Mouse (Mus musculus): ENCODE results near the gene Zfp869.
"Not testable (repeated sequence)": the region's sequence is repeated elsewhere in the genome, so short reads cannot be mapped to it uniquely, and the experiment has no call there.

Zfp869 gene

GRCm38 (mm10) chr8:69710624-69711023 is at the start of gene Zfp869:
Gene Zfp869 (minus strand): TSS chr8:69710724.
- DNase-seq (ENCODE audit: low read depth, low spot score) = not testable (repeated sequence)

GRCm38 (mm10) chr8:69758316-69758715 is 47.8 kb upstream of the Zfp869 start:
- DNase-seq (ENCODE audit: low read depth, low spot score) = no peak

DNA sequence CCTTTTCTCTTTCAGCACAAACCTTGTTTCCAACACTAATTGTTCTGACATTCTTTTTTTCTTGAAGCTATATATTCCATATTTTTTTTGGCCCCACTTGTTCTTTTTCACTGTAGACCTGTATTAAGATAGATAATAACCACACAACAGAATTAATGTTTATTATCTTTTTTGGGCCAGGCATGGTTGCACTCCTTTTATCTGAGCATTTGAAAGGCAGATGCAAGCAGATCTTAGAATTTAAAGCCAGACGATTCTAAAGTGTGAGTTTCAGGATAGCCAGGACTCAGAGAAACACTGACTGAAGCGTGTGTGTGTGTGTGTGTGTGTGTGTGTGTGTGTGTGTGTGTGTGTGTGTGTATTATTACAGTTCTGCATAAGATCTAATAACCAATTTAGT is 41.9 kb upstream of the Zfp869 start:
- no peak for DNase-seq (ENCODE audit: low read depth, low spot score)

DNA sequence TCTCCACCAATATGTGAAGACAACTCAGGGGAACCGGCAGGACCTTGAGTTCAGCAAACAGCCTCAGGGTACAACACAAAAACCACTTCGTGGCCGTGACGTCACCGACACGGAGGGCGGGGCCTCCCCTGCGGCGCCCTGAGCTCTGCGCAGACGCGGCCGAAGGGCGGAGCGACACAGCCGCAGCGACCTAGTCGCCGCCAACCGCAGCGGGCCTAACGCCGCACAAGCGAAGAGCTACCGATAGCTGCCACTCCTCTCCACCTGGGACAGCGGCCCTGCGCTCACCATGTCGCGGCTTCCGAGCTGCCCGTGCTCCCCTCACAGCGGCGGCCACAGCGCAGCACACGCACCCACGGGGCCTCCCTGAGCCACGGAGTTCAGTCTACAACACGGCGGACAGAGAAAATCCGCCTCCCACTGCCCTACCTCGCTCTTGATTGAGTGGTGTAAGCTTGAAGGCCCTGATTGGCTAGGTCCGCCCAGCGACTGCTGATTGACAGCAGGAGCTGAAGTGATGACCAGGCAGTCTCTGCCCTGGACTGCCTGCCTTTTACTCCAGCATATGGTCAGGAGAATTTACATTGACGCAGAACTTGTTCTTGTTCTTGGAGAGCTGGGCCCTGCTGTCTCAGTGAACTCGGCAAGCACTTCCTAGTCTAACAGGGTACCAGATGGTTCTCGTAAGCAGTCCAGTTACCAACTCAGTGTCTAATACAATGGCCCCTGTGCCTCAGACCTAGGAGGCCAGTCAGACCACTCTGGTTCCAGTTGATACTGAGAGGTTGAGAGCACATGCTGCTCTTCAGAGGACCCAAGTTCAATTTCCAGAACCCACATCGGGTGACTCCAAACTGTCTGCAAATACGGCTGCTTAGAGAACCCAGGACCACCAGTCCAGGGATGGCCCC is 39.3 kb upstream of the Zfp869 start, which contains the start of gene Zfp963:
Zfp963 (minus strand) TSS at position 427 of the 911 bp plus-strand sequence.
- peak; percentile 97 for DNase-seq (ENCODE audit: low read depth, low spot score)

DNA sequence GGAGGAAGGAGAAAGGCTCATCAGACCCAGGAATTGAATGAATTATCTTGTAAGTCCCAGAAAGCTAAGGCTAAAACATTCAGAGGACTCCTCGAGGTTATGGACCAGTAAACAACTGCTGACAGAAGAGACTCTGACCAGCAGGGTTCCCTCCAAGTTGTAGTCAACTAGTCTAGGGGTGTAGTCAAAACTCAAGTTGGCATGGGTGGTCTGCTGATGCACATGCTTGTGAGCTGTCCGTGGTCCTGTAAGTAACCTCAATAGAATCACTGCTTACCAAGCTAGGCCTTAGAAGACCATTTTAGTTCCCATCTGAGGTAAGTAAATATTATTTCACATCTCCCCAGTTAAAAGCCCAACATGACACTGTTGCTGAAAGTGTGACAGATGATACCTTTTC is 30.7 kb upstream of the Zfp869 start:
- no peak for DNase-seq (ENCODE audit: low read depth, low spot score)

DNA sequence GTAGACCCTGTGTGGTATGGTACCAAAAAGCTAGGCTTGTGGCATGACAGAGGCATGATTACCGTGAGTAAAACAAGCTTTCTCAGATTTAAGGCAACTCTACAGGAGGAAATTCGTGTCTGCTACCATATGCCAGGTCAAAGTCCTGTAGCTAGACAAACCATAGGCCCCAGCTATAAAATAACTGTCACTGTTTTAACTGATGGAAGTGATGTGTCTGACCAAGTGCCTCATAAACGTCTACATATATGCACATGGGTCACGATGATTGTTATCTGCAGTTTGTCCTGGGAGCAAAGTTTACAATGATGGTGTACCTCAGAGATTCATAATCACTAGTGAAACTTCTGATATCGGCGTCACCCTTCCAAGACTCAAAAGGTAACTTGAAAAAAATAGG is 30.2 kb upstream of the Zfp869 start:
- DNase-seq (ENCODE audit: low read depth, low spot score) = no peak

DNA sequence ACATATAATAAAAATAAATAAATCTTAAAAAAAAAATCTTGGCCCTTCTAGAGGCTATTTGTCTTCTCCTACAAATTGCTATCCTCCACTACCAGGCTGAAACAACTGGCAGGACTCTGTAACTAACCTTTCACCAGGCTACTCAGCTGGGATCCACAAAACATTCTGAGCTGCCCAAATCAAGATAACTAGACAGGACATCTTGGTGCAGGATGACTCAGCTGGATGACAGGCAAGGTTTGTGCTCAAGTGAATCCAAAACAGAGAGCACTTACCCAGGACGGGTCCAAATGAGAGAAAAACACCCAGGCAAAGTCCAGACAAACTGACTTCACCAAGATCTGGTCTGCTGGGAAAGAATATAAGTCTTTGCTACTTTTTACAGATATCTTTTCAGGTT is 25.0 kb upstream of the Zfp869 start:
- no peak for DNase-seq (ENCODE audit: low read depth, low spot score)

DNA sequence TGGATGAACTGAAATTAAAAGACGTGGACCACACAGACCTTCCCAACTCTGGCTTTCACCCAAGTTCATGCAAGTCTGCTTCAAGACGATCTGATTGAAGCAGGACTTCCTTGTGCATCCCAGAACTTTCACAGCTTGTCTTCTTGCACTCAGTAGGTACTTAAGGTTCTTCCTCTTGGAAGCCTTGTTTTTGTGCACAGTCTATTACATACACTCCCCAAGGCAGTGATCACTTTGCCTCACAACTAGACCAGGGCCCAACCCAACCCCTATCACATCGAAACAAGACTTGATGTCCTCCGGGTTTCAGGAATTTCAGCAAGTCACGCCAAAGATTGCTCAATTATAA is 6.7 kb upstream of the Zfp869 start:
- no peak for DNase-seq (ENCODE audit: low read depth, low spot score)

DNA sequence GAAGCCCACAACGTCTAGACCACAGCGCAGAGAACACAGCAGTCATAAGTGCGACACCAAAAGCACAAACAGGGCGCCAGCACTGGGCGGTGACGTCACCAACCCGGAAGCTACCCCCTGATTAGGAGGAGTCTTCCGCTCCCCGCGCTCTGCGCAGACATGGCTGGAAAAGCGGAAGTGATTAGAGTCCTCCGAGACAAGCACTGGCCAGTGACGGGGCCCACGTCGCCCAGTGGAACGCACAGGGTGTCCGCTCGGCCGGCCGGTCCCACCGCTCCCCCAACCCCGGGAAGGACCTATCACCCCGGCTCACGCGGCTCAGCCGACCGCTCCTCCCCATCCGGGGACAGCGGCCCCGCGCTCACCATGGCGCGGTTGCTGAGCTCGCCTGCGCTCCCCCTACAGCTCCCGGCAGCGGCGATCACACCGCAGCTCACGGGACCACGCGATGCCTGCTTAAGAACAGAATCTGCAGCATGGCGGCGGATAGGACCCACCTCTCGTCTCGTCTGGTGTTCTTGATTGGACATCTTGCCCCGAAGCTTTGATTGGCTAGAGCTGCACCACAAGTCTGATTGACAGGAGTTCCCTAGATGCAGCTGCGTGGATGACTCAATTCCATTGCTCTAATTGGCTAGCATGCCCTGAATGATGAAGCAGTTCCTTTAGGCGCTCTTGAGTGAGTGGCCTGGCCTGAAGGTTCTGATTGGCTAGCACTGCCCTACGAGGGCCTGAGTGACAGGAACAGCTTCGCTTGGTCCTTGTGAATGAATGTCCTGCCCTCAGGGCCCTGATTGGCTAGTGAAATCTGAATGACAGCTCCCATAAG is 6.1 kb upstream of the Zfp869 start:
- DNase-seq (ENCODE audit: low read depth, low spot score) = peak; percentile 99

DNA sequence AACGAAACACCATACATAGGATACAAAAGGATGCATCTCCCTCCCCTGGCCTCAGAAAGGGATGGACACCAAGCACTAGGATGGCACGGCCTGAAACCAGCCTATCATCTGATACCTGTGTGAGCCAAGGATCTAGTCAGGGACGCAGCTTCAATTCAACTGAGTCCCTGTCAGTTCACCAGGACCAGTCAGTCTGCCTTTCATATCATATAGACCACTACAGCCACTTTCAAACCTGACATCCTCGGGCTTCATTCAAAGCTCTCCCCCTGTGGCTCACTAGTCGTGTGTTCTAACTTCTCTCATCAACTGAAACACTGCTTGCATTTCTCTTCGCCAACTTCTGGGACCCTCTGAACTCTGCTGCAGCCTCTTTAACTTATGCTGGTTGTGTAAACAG is 4.8 kb upstream of the Zfp869 start:
- peak; percentile 16 for DNase-seq (ENCODE audit: low read depth, low spot score)

DNA sequence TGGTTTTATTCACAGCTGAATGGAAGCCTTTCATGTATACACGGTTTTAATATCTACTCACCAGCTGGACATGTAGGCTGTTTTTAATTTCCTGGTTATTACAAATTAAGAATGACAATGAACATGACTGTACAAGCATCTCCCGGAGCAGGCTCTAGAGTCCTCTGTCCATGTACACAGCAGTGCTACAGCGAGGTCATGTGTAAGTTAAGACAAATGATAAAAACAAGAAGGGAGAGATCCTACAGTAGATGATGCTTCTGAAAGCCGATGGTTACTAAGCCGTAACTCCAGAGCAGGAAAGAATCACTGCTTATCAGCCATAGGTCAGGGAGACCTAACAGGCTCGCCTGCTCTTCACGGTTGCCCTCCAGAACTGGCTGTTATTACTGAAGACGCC is 3.0 kb upstream of the Zfp869 start:
- no peak for DNase-seq (ENCODE audit: low read depth, low spot score)

GRCm38 (mm10) chr8:69701810-69702209 is 8.7 kb downstream of the Zfp869 start:
- no peak for DNase-seq (ENCODE audit: low read depth, low spot score)

DNA sequence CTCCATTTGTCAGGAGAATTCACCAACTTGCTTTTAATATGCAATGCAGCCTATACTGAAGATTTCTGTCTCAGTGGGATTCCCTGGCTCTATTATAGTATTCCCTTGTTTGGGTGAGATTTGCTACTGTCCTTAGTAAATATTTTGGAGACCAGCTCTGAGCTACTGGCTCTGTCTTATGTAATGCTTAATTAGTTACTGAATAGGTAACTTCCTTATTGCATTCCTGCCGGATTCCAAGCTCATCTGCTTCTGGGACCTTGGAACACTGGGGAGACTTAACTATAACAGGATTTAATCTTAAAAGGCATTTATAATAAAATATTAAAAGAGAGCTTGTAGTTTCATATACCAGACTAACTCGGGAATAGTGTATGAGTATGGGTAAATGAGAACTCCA is 45.5 kb downstream of the Zfp869 start:
- DNase-seq (ENCODE audit: low read depth, low spot score) = not testable (repeated sequence)

DNA sequence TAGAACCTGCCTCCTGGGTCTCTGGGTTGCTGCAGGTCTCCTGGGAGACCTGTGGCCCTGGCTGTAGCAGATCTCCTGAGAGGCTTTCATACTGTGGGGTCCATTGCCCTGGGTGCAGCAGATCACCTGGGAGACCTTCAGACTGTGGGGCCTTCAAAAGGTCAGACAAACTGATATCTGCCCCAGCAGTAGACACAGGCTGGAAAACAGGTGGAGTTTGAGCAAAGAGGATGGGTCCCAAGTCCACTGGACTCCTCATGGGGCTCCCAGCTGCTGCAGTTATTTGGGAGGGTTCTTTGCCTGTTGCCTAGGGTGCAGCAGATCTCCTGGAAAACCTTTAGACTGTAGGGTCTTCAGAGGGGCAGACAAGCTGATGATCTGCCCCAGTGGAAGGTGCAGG is 49.2 kb downstream of the Zfp869 start:
- DNase-seq (ENCODE audit: low read depth, low spot score) = no peak
